In genomic region chr17:44038656-44039055, GRCm38 (mm10) we compare ENCODE assay signal across 8 mouse cellular contexts. TPM values are rescaled to one million over a fixed set of nuclear protein-coding genes. Genes with fewer than 3 reads are reported as not detected.
DNase-seq lines count a peak whose midpoint lies in the region; ATAC-seq and TF ChIP-seq lines count a peak whose summit lies in the region.

No protein-coding gene starts in this region.

- H3K9ac ChIP-seq in hindbrain, postnatal 0 days (replicated peaks; ENCODE audit: low read length): no peak overlapping the region

- H3K36me3 ChIP-seq in hindbrain, postnatal 0 days (ENCODE audit: insufficient read depth, low read length): no peaks in the 10 kb centered on the region; the same call in 1 of the 2 replicates

- H3K27ac ChIP-seq in hindbrain, postnatal 0 days: no peak overlapping the region

- DNase-seq in cerebellum, adult 11 months: peak; percentile 29
- DNase-seq in cerebellum, adult 11-12 months: no peak
- DNase-seq in ovary, postnatal 14 days (ENCODE audit: low spot score): peak; percentile 30
- no peak for DNase-seq in ovary, adult 18-20 months (ENCODE audit: low spot score)
- DNase-seq in embryo, embryonic 11.5 days (ENCODE audit: low read depth, low spot score): peak; percentile 17
- DNase-seq in hindbrain, postnatal 0 days (ENCODE audit: low spot score): peak; percentile 84
- DNase-seq in lung, postnatal 14 days: peak; percentile 48

- peak; percentile 77 for TF ChIP-seq CTCF in hindbrain, postnatal 0 days (IDR thresholded peaks at IDR 0.05; ENCODE audit: low read depth)

- H3K4me2 ChIP-seq in hindbrain, postnatal 0 days (ENCODE audit: low read depth, low read length): no peak overlapping the region

- no peaks in the 10 kb centered on the region for H3K4me1 ChIP-seq in hindbrain, postnatal 0 days (ENCODE audit: insufficient read depth, low read length)

- 51% methylated on average over 9 of the region's 9 CpGs for WGBS in hindbrain, postnatal 0 days

- H3K9me3 ChIP-seq in hindbrain, postnatal 0 days (ENCODE audit: low read length): no peaks in the 10 kb centered on the region

- no peak overlapping the region for H3K4me3 ChIP-seq in hindbrain, postnatal 0 days (ENCODE audit: low read length)

- H3K27me3 ChIP-seq in hindbrain, postnatal 0 days (ENCODE audit: insufficient read depth, low read length): no peaks in the 10 kb centered on the region

- peak; percentile 51; the same call in 1 of the 2 replicates for ATAC-seq in hindbrain, postnatal 0 days
- ATAC-seq in granulocyte monocyte progenitor cell, adult 5-6 weeks (replicated peaks; ENCODE audit: poor library complexity, severe bottlenecking): no peak; the same call in 1 of the 2 replicates

RNA-seq across cellular contexts. Expression of gene Enpp5, which starts 40.0 kb away (rescaled TPM):
- total RNA-seq in hindbrain, postnatal 0 days (2014; rRNA removed): 119 and 133 TPM in 2 replicates
- polyA plus RNA-seq in hindbrain, postnatal 0 days (2015; fragmentation: Nextera tagmentation; extraction: Ambion mirVana): 96.2 and 113 TPM in 2 replicates
- 5.4 and 5.6 TPM in 2 replicates for total RNA-seq in granulocyte monocyte progenitor cell, adult 5-6 weeks (2014; fragmentation: Nextera tagmentation)
- total RNA-seq in granulocyte monocyte progenitor cell, adult 5-6 weeks (2017): 5.2 and 6.2 TPM in 2 replicates

Comparison
In these comparisons a context has a peak if more than half of its experiments do, and no peak if none do; other contexts are left out.
1. DNase-seq: peak in cerebellum, adult 11 months (single experiment), ovary, postnatal 14 days (single experiment), embryo, embryonic 11.5 days (single experiment), hindbrain, postnatal 0 days (single experiment) and lung, postnatal 14 days (single experiment); none in cerebellum, adult 11-12 months (single experiment) and ovary, adult 18-20 months (single experiment).
2. RNA of gene Enpp5, which starts 40.0 kb away (total RNA-seq): 119 to 133 TPM in hindbrain, postnatal 0 days; 5.2 to 6.2 TPM in granulocyte monocyte progenitor cell, adult 5-6 weeks; every median in the first group is over 10 times any median in the second.